Mouse (Mus musculus) embryo, embryonic 10 days (tissue): Measurements from ENCODE around the gene Npc1l1.
A peak's percentile ranks its signal among the peaks of the same experiment; 100 is the strongest.

Source experiments
- DNase-seq: peaks from one replicate; pipeline ENCODE4 v3.0.0-alpha.2; 2015; ENCODE audit warnings: low spot score

The Npc1l1 gene

GRCm38 (mm10) chr11:6207090-6207489 lies 22.9 kb downstream of the Npc1l1 start:
- DNase-seq = no peak

DNA sequence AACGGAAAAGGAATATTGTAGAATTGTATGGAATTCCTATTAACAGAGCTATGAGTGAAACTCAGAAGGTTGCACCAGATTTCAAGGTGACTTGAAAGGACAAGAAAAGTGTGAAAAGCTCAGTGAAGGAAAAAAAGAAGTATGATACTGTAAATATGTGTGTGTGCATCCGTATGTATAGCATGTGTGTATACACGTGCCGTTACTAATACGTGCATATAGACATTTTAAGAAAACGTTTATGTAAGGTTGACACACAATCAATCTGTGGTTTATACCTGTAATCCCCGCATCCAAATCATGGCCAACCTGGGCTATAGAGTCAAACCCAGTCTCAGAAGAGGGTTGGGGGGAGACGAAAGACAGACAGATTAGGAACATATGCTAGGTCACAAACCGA lies 29.4 kb downstream of the Npc1l1 start:
- no peak for DNase-seq

DNA sequence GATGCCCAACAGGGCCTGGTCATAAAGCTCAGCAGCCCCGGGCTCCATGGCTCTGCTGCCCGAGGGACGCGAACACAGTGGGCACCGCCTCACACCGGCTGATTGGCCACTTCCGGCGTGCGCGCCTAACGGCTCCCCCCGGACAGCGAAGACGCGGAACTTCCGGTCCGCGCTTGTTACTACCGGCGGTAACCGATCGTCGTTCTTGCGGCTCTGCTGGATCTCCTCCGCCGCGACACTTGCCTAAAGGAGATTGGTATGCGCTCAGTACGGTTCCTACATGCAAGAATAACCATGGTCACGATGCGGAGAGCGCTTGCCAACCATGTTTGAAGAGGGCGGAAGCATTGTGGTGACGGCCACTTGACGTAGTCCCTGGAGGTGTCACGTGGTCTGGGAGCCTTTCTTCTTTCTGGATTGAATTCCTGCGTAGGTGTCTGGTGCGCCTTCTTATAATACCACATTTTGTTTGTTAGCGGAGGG lies 29.8 kb downstream of the Npc1l1 start, which contains the start of gene Nudcd3:
Gene Nudcd3 (minus strand): TSS at position 329 of the 483 bp plus-strand sequence.
- peak; percentile 94 for DNase-seq

DNA sequence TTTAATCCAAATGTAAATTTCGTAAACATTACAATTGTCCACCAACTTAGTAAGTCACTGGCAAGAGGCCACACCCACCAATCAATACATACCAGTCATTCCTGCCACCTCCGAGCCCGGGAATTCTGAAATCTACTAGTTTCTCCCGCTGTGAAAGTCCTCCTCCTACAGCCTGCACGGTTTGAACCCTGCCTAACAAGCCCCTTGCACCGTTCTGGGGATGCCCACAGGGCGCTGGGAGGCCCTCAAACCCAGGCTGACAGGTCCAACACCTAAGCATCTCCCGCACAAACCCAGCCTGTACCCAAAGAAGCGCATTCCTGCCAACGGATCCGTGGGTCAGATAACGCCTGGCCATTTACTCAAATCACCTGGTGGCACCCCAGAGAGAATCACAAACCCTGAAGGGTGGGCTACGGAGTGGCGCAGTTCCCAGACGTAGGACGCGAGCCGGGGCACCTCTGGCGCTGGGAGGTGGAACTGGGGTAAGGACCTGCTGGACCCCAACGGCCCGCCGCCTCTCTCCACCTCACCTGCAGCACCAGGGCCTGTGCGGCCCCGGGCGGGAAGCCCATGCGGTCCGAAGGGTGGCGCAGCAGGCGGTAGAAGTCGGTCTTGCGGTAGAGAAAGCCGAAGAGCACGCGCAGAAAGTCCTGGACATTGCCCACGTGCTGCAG lies 30.4 kb downstream of the Npc1l1 start, which contains the start of gene A730071L15Rik:
Gene A730071L15Rik (plus strand): TSS at position 620 of the 677 bp plus-strand sequence.
- peak; percentile 15 for DNase-seq

GRCm38 (mm10) chr11:6198449-6198848 lies 31.5 kb downstream of the Npc1l1 start:
- DNase-seq = no peak

GRCm38 (mm10) chr11:6196780-6197179 lies 33.2 kb downstream of the Npc1l1 start:
- no peak for DNase-seq

DNA sequence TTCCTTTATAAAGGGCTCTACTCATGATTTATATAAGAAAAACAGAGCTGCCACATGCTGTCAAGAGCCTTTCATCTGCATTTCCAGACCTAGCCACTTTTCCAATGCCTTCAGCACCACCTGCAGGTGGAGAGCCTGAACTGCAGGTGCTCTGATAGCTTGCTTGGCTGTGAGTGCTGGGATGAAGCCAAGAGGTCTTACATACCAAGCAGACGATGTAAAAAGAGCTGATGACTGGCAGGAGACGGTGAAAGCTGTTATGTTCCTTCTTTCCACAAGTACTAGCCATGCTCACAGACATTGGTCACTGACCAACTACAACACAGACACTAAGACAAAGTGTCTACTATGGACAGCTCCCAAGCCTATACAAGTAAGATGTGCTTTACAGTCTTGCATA lies 42.1 kb downstream of the Npc1l1 start:
- DNase-seq = peak; percentile 90

DNA sequence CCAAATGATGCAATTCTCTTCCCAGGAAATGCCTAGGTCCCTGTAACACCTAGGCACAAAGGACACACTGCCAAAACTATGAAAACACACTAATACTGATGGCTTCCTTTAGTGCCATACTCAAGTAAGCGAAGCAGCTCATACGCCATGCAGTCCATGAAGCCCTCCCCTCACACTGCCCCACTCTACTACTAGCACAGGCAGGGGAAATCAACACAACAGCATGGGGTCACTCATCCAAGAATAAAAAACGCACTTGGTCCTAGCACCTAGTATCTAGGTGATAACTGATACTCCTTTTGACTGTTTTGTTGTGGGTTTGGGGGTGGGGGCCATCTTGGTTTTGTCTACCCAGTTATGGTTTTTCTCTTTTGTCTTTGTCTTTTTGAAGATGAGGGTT lies 42.5 kb downstream of the Npc1l1 start:
- no peak for DNase-seq

DNA sequence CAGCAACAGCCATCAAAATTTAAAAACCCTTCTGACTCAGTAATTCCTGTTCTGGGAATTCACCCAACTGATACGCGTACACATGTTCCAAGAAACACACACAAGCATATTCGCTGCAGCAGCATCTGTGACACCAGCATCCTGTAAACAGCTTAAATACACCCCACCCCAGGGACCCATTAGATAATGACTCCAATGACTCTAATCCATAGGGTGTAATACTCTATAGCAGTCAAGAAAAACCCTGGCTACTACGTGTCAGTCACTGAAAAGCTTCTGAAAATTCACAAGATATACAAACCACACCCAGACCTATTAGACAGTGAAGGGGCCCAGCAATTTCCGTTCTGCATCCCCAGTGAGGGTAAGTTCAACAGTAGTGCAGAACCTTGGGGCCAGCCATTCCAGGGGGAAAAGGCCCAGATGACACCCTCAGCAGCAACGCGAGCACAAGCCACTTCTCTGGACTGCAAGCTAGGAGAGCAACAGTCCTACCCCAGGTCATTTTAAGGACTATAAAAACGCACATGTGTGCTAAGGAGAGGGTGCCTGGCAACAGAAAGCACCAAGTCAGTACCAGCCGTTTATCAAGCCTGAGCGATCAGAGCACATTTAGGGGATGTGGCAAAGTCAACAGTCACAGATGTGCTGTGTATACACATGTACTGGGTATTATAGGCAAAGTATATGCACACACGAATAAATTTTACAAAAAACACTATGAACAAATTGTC lies 45.6 kb downstream of the Npc1l1 start:
- no peak for DNase-seq

DNA sequence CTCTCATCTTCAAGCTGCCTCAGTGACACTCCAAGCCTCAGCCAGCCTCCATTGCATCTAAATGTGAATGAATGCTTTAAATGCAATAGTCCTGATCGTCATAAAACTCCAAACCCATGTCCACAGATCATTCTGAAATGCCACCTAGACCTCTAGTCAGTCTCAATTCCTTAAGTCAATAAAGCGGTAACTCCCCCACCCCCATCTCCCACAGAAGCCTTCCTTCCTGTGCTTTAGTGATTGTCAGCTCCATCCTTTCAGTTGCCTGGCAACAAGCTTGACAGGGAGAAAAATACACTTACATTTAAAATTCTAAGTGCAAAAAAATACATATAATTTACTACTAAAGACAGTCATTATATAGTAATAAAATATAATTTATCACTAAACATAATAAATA lies 46.7 kb downstream of the Npc1l1 start:
- DNase-seq = no peak

GRCm38 (mm10) chr11:6180811-6181399 lies 49.0 kb downstream of the Npc1l1 start:
- DNase-seq = no peak

DNA sequence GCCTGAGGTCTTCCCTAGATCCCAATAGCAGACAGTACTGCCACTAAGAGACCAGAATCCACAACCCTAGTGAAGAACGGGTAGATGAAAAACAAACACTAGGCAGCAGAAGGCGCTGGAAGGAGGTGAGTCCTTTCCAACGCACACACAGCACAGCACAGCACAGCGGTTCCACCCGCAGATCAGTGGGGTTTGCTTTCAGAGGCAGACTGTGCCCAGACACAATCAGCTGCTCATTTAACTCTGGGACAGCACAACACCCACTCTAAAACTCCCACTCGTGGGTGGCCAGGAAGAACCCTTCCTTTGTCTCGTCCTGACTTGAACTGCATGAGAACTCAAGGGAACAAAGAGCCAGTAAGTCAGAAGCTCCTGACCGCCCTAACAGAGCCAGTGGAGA lies 50.7 kb downstream of the Npc1l1 start:
- DNase-seq = no peak

DNA sequence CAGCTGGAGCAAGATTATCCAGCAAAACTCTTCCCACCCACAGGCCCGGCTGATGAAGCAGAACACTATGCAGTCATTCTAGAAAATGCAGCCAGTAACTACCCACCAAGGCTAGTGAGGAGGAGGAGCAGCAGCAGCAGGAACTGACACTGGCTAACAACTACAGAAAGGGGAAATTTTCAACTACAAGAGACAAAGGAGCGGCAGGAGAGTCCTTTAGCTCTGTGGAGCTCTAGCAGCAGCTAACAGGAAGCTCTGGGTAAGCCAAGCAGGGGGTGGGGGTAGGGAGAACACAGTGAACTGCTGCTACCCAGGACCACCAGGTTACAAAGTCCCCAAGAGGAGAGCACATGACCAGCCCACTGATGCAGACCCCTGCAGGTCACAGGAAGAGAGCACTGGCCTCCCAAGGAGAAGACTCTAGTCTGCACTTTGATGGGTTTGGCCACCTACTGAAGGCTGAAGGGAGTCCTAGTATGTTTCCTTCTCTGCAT lies 51.2 kb downstream of the Npc1l1 start:
- peak; percentile 9 for DNase-seq

GRCm38 (mm10) chr11:6177781-6178420 lies 52.0 kb downstream of the Npc1l1 start:
- no peak for DNase-seq

GRCm38 (mm10) chr11:6175506-6175905 lies 54.4 kb downstream of the Npc1l1 start:
- no peak for DNase-seq

DNA sequence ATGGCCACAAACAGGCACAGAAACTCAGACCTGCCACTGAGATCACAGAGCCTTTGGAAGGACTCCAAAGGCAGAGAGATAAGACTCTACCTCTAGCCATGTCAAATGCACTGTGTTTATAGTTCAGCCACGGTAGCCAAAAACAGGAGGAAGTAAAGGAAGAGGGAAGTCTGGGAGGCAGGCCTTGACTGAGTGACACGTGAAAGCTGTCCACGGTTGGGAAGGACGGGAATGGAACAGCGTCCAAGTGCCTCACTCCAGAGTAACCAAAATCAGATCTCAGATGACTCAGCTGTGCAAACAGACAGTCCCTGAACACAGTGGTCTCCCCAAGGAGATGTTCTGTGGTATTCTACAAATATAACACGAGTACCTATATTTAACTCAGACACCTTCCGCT lies 55.2 kb downstream of the Npc1l1 start:
- DNase-seq = no peak

- DNase-seq = no peak
These were observed 60.8 kb downstream of the Npc1l1 start for GRCm38 (mm10) chr11:6169041-6169663.

- DNase-seq = no peak
These were observed 63.6 kb downstream of the Npc1l1 start for GRCm38 (mm10) chr11:6166351-6166750.

- DNase-seq = no peak
These were observed 64.4 kb downstream of the Npc1l1 start for GRCm38 (mm10) chr11:6165391-6166081.

DNA sequence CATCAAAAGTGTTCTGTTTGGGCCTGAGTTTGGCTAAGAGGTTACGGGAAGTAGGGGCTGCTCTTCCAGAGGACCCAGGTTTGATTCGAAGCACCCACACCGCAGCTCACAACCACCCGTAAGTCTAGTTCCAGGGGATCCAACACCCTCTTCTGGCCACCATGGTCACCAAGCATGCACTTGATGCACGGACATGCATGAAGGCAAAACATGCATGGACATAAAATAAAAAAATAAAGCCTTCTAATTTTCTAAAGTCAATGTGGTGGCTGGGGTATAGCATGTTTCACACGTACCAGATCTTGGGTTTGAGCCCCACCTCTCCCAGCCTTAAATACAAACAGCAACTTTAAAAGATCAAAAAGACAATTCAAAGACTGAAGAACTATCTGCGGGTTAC lies 65.2 kb downstream of the Npc1l1 start:
- DNase-seq = no peak

- DNase-seq = no peak
These were observed 66.2 kb downstream of the Npc1l1 start for GRCm38 (mm10) chr11:6163706-6164105.
